Mouse (Mus musculus) ovary, postnatal 36 days (tissue): Measurements from ENCODE around the gene Syne2.
"Not testable (repeated sequence)": the region's sequence is repeated elsewhere in the genome, so short reads cannot be mapped to it uniquely, and the experiment has no call there.

ENCODE experiments used
- DNase-seq: peaks from one replicate; pipeline ENCODE4 v3.0.0; 2022; ENCODE audit warnings: low spot score, mixed read lengths

Syne2 gene

DNA sequence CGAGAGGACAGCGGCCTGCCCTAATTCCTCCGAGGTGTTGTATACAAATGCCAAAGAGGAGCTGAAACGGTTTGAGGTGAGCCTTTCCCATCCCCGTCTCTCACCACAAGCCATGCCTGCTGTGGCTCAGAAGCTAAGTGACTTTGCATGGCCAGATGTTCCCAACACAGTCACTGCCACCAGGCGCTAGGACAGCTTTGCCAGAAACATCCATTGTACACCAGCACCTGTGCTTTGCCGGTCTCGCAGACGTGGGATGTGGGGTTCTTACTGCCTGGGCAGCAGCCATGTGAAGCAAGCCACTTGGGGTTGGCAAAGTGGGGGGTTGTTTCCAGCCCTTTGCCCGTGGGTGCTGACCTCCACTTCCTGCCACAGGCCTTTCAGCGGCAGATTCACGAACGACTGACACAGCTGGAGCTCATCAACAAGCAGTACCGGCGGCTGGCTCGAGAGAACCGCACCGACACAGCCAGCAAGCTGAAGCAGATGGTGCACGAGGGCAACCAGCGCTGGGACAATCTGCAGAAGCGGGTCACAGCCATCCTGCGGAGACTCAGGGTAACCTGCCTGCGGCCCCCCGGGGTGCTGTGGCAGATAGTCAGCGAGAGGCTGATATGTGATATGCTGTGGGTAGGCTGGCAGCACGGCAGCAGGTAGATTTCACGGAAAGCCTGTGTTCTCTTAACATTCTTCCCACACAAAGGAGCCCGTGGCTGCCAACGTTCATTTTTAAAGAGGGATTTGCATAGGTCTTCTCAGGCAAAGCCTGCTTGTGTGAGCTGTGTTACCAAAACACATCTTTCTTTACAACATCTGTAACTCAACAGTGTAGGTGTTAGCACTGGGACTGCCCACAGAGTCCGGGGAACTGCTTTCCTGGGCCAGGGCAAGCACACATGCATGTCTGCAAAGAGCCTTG is 277.4 kb downstream of the Syne2 start:
- no peak for DNase-seq

DNA sequence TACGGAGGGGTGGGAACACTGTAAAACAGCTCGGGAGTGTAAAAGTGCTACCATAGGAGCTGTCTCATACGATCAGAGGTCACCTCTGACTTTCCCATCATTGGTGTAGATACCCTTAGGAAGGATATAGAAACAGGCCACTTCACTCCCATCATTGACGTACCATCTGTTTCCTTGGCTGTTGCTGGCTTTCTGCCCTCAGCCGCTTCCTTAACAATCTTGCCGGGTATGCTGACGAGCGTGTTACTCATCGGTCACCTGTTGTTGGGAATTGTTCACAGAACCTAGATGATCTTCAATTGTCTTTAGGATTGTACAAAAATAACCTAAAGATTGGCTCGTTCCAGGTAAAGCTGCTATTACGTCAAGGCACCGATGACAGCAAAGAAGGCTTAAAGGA is 284.7 kb downstream of the Syne2 start:
- no peak for DNase-seq

DNA sequence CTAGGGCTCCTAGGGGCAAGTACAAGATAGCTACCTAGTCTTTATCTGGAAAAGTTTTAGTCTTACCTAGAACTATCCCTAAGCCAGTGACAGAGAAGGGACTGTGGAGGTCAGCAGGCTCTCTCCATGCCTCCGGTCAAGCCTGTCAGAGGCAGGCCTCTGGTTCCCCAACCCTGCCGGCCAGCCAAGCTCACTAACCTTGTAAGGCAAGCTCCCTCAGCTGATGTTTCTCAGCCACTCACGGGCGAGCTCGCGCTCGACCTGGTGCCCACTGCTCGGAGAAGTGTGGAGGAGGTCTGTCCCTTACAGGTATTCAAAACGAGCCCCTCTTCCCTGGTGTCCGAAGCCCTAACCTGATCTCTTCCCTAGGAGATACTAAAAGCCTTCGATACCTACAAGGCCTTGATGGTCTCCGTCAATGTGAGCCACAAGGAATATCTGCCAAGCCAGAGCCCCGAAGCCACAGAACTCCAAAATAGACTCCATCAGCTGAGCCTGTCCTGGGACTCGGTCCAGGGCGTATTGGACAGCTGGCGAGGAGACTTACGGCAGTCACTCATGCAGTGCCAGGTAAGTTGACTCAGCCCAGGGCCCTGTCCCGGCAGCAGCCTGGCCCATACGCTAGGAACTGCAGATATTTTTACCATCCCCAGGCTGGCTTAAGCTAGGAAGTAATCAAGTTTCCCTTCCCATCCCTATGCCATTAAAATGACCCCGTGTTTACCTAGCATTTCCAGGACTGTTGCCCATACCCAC is 286.8 kb downstream of the Syne2 start:
- DNase-seq = no peak

DNA sequence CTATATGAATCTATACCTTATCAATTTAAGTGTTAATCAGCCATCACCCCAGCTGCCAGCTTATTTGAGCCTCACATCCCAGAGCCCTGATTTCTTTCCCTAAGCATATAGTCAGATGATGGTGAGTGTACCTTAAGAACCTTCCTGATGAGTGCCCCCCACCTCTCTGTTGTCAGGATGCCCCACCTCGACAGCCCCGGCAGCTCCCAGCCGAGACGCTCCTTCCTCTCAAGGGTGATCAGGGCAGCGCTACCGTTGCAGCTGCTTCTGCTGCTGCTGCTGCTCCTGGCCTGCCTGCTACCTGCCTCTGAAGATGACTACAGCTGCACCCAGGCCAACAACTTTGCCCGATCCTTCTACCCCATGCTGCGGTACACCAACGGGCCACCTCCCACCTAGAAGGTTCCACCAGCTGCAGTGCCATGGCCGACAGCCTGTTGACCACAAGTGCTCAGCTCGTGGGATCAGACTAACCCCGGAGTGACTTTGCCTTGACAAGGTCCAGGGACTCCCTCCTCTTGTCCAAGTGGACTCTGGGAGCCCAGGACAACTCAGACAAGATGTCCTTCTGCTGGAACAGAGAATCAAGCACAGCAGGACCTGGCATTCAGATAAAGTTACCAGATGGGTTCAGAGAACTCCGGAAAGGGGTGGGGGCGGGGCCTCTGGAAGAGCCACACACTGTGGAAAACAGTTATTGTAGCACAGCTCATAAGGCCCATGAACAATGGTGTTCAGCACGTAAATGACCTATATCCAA is 291.9 kb downstream of the Syne2 start:
- no peak for DNase-seq

DNA sequence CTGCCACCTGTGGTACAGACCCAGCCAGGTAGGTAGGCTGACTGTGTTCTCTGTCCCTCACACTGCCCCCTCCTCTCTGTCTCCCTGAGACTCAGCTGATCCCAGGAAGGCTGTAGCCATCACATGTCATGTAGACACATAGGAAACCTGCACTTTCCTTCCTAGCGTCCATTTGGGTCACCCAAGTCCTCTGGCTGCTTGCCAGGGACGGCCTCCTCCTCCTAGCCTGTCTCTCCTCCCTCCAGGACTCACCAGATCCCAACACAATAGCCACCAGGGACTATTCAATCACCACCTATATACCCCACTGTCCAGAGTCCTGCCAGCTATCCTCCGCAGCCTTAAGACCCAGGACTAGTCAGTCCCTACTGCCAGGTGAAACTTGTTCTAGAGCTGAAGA is 293.1 kb downstream of the Syne2 start:
- DNase-seq = no peak

GRCm38 (mm10) chr12:76116577-76116976 is 298.6 kb downstream of the Syne2 start:
- DNase-seq = no peak

GRCm38 (mm10) chr12:76117632-76118153 is 299.8 kb downstream of the Syne2 start:
- peak; percentile 66 for DNase-seq

DNA sequence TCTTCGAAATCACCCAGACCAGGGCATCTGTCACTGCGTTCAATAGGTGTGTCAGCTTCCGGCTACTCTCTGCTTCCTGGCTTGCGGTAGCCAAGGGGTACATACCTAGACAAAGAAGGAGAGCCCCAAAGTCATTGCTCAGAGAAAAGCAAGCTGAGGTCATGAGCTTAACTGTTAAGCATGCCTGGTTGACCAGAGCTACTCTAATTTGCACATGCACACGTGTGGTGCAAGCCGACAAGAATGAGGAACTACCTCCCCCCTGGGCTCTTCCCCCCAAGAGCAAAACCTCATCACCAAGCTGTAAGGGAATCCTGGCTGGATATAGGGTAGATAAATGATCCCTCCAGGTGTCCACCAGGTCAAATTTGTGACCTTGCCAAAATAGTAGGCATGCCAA is 305.3 kb downstream of the Syne2 start:
- no peak for DNase-seq

GRCm38 (mm10) chr12:76128306-76128705 is 310.4 kb downstream of the Syne2 start:
- no peak for DNase-seq

DNA sequence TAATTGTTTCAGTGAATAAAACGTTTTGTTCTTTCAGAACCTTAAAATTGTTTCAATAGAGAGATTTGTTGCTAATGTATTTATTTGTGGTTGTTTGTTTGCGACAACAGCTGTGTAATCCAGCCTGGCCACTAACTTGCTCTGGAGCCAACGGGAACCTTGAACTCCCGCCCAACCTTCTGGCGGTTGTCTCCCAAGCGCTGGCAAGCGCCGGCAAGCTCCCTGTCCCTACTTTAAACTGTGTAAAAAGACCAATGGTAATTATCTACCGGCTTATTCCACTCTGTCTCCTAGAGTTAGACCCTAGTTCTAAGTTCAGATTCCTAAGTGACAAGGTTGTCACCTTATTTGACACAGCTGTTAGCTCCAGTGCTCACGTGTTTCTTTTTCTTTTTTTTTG is 310.9 kb downstream of the Syne2 start:
- DNase-seq = peak; percentile 58

DNA sequence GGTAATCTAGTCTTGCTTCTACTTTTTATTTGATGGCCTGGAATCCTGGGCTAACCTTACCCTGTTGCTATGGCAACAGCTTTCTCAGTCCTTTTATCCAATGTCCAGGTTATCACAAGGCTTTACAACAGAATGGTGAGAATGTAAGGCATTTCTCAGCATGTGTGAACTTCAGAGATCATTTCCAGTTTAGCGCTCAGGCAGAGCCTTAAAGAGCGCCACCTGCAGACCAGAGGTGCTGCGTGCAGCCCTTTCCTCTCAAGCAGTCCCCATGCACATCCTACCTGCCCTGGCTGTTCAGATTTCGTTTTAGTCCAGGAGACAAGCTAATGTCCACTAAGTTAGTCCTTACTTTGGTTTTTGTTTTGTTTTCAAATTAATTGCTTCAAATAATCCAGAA is 312.3 kb downstream of the Syne2 start:
- no peak for DNase-seq

GRCm38 (mm10) chr12:76130891-76131290 is 313.0 kb downstream of the Syne2 start:
- DNase-seq = no peak

- peak; percentile 52 for DNase-seq
Measured at GRCm38 (mm10) chr12:76132591-76132990, 314.7 kb downstream of the Syne2 start.

DNA sequence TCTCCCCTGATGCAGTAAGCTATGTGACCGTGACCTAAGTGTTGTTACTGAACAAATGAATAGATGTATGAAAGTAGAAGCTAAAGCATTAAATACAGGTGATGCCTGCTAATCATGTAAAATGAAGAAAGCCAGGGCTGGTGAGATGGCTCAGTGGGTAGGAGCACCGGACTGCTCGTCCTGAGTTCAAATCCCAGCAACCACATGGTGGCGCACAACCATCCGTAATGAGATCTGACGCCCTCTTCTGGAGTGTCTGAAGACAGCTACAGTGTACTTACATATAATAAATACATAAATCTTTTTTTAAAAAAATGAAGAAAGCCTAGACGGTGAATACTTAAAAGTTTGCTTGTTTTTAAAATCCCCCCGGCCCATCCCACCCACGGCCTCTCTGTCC is 315.1 kb downstream of the Syne2 start:
- not testable (repeated sequence) for DNase-seq

GRCm38 (mm10) chr12:76136701-76137100 is 318.8 kb downstream of the Syne2 start:
- DNase-seq = no peak

- not testable (repeated sequence) for DNase-seq
Measured at GRCm38 (mm10) chr12:76152389-76152788, 334.5 kb downstream of the Syne2 start.
